Mouse (Mus musculus) cerebral cortex, adult 2 months (tissue): ENCODE results near the gene Cdkn2a.

Source experiments
- WGBS: fragments of 180-500 bp; shearing (Covaris S2); methylation state at CpG from one replicate; pipeline ENCODE4 v1.1.7; 2018; 5-methylcytosine and 5-hydroxymethylcytosine counted together

Gene Cdkn2a

DNA sequence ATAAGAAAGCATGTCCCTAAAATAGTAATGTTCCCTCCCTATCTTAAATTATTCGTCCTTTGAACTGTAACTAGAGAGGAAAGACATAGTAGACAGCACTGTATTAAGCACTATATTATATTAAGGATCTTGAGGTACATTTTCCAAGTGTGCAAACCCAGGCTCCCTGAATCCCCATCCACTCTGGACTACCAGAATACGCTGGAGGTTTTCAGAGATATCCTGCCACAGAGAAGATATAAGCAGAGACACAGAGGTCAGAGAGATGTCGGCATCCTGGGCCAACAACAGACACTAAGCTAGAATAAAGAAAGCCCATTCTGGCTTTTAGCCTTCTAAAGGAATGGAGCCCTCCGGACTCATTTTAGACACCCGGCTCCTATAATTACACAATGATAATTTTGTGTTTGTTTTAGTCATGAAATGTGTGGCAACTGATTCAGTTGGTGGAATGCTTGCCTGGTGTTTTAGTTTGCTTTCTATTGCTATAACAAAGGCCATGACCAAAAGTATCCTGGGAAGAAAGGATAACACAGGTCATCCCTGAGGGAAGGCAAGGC is 17.0 kb downstream of the Cdkn2a start:
- WGBS, result 9% methylated on average over 5 of the region's 5 CpGs

GRCm38 (mm10) chr4:89276669-89277219 is 17.7 kb downstream of the Cdkn2a start:
- WGBS, result 3% methylated on average over 37 of the region's 37 CpGs

DNA sequence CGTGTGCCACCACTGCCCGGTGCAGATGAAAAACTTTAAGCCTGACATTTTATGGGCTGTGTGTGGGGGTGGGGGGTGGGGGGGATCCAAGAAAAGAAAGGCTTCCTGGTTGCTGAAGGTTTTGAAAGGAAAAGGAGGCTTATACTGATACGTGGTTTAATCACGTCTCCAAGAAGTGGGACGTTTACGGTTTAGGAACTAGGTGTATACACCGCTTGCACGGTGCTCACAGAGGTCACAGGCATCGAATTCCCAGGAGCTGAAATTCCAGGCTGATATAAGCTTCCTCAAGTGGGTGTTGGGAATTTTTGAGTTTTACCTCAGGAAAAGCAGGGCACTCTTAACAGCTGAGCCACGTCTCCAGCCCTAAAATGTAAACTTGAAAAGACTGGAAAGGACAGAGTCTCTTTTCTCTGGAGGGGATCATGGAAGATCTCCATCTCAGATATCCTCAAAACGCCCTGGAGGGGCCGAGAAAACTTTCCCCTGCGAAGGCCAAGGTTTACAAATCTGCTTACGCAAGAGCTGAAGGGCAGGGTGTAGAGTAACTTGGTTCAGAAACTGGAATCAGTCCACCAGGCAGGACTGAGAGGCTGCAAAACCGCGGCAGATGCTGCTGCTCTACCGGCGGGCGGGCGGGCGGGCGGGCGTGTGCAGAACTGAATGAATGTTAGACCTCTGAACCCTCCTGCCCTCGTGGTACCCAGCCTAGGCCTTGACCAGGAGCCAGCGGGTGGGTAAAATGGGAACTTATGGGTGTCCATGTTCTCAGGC is 18.5 kb downstream of the Cdkn2a start:
- WGBS, result 4% methylated on average over 25 of the region's 25 CpGs

- WGBS, result 3% methylated on average over 24 of the region's 24 CpGs
These were observed 19.5 kb downstream of the Cdkn2a start for GRCm38 (mm10) chr4:89274829-89275548.

- 3% methylated on average over 14 of the region's 14 CpGs for whole genome bisulfite sequencing
These were observed 20.4 kb downstream of the Cdkn2a start for GRCm38 (mm10) chr4:89274006-89274405.

DNA sequence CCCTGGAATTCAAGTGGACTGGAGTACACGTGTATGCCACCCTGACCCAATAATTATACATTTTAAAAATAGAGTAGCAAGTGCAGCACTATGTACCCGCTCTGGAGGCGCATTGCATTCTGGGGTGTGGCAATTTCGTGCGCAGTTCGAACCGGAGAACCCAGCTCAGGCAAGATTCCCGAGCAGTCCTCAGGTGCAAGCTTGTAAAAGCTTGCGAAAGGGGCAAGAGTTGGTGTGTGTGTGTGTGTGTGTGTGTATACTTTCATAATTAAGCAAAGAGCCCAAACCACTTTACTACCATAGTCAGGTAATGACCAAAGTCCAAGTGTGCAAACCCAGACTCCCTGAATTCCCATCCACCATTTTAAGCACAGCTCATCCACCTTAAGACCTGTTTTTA is 20.9 kb downstream of the Cdkn2a start:
- WGBS, result 3% methylated on average over 9 of the region's 9 CpGs

DNA sequence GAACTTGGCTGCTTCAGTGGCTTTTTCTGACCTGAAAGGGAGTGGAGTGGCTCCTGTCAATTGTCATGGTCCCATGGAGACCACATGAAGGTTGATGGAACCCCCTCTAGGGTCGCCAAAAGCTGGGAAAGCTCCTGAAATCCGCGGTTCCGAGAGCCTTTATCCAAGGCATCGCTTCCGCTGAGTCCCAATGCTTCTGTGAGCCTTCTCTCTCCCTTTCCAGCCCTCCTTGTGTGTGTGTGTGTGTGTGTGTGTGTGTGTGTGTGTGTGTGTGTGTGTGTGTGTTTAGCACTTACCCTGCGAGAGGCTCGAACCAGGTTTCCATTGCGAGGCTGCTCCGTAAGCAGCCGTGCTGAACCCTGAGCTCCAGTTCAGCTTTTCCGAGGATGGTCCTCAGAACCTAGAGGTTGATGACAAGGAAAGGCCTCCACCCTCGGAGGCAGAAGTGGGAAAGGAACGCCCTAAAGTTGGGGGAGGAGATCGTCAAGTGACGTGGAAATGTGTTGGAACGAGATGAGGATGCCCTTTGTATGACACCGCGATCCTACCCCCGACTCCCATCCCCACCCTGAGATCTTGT is 21.4 kb downstream of the Cdkn2a start:
- 4% methylated on average over 20 of the region's 20 CpGs for WGBS

DNA sequence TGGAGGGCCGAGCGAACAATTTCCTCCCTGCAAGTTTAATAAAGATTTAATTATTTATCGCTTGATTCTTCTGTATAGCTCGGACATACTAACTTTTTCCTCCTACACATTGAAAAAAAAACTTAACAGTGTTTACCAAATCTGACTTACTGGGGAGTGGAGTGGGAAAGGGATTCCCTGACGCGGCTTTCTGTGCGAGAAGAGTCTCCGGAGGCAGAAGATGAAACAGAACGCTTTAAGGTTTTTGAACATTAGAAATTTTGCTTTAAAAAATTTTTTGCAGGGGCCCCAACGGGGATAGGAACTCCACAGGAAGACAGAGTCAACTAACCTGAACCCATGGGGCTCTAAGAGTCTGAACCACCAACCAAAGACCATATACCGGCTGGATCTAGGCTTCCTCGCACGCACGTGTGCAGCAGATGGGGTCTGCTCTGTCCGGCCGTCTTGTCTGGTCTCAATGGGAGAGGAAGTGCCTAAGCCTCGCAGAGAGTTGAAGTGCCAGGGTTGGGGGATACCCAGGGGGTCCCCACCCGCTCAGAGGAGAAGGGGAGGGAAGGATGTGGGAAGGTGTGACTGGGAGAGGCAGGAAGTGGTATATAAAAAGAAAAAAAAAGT is 22.2 kb downstream of the Cdkn2a start:
- 8% methylated on average over 18 of the region's 18 CpGs for WGBS

GRCm38 (mm10) chr4:89257768-89258167 is 36.7 kb downstream of the Cdkn2a start:
- WGBS, result 69% methylated on average over 1 of the region's 1 CpGs

DNA sequence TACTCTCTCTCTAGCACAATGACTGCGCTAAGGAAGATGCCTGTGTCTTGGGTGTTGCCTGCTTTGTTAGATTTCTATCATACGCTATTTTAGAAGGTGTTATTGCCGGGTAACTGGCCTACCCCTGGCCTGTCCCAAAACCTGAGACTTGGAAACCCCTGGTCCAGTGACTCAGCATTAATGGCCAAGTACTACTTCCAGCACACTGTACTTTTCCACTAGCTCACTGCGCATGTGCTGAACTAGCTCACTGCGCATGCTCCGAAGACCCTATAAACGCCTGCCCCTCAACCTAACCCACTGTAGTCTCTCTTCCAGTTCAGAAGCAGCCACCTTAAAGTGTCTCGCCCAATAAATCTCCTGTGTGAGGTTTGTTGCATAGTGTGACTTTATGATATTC is 60.0 kb downstream of the Cdkn2a start:
- WGBS, result 92% methylated on average over 8 of the region's 8 CpGs
